Mouse (Mus musculus): Measurements from ENCODE around the gene Anapc2. TPM values are rescaled to one million over a fixed set of nuclear protein-coding genes. Genes with fewer than 3 reads are reported as not detected.

The Anapc2 gene
- polyA plus RNA-seq, 1 experiment from 2014 or later, result 89.0 TPM

- H3K27me3 ChIP-seq (replicated peaks; ENCODE audit: insufficient read depth, low read length), result no peaks in the 10 kb centered on the region
- H3K9ac ChIP-seq (replicated peaks; ENCODE audit: low read depth), result no peak overlapping the region
- 68% methylated on average over 2 of the region's 2 CpGs for WGBS
- H3K4me2 ChIP-seq (replicated peaks; ENCODE audit: low read depth, low read length), result no peak overlapping the region
- H3K27ac ChIP-seq (ENCODE audit: low read length), result no peak overlapping the region
- H3K4me1 ChIP-seq (ENCODE audit: insufficient read depth, low read depth, low read length), result peaks cover 11% of the 10 kb centered on the region
- no peaks in the 10 kb centered on the region; the same call in 1 of the 2 replicates for H3K36me3 ChIP-seq (ENCODE audit: insufficient read depth, low read length)
- TF ChIP-seq CTCF (IDR thresholded peaks at IDR 0.05) (peak; percentile 65), EP300 (IDR thresholded peaks at IDR 0.05) (no peak)
- no peak overlapping the region for H3K4me3 ChIP-seq (ENCODE audit: low read depth, low read length)
- no peak for DNase-seq (ENCODE audit: low spot score)
- ATAC-seq, result no peak
- no peaks in the 10 kb centered on the region for H3K9me3 ChIP-seq (ENCODE audit: low read length)
Observed at GRCm38 (mm10) chr2:25258887-25259286, 13.4 kb upstream of the Anapc2 start.

- WGBS, result 48% methylated on average over 12 of the region's 12 CpGs
- TF ChIP-seq CTCF (IDR thresholded peaks at IDR 0.05), result no peak
- peak; percentile 36; the same call in 1 of the 2 replicates for TF ChIP-seq EP300 (IDR thresholded peaks at IDR 0.05)
- H3K9ac ChIP-seq (replicated peaks; ENCODE audit: low read depth), result no peak overlapping the region
- no peak for DNase-seq (ENCODE audit: low spot score)
- H3K27ac ChIP-seq (ENCODE audit: low read length), result peak overlapping the region; percentile 11; the same call in 1 of the 2 replicates
- H3K9me3 ChIP-seq (ENCODE audit: low read length), result no peaks in the 10 kb centered on the region
- H3K4me2 ChIP-seq (replicated peaks; ENCODE audit: low read depth, low read length), result peak overlapping the region; percentile 98
- ATAC-seq, result peak; percentile 5
- peaks cover 14% of the 10 kb centered on the region; the same call in 1 of the 2 replicates for H3K4me1 ChIP-seq (ENCODE audit: insufficient read depth, low read depth, low read length)
- peak overlapping the region; percentile 71 for H3K4me3 ChIP-seq (ENCODE audit: low read depth, low read length)
- H3K36me3 ChIP-seq (ENCODE audit: insufficient read depth, low read length), result no peaks in the 10 kb centered on the region
- H3K27me3 ChIP-seq (replicated peaks; ENCODE audit: insufficient read depth, low read length), result no peaks in the 10 kb centered on the region
Observed at GRCm38 (mm10) chr2:25261870-25262269, 10.4 kb upstream of the Anapc2 start.

GRCm38 (mm10) chr2:25262291-25262767 lies 9.9 kb upstream of the Anapc2 start, which contains the start of gene Tprn:
Gene Tprn, plus strand, starts transcription at chr2:25262618.
- peak; percentile 98 for DNase-seq (ENCODE audit: low spot score)
- peak; percentile 20 for TF ChIP-seq CTCF (IDR thresholded peaks at IDR 0.05)
- no peak for TF ChIP-seq EP300 (IDR thresholded peaks at IDR 0.05)
- ATAC-seq, result peak; percentile 99
- H3K4me2 ChIP-seq (replicated peaks; ENCODE audit: low read depth, low read length), result peak within 1 kb of the TSS; percentile 98
- H3K36me3 ChIP-seq (ENCODE audit: insufficient read depth, low read length), result no peaks in the 10 kb centered on the region
- peaks cover 14% of the 10 kb centered on the region; the same call in 1 of the 2 replicates for H3K4me1 ChIP-seq (ENCODE audit: insufficient read depth, low read depth, low read length)
- WGBS, result under 1% methylated on average over 39 of the region's 39 CpGs
- peak within 1 kb of the TSS; percentile 71 for H3K4me3 ChIP-seq (ENCODE audit: low read depth, low read length)
- H3K27me3 ChIP-seq (replicated peaks; ENCODE audit: insufficient read depth, low read length), result no peaks in the 10 kb centered on the region
- H3K9me3 ChIP-seq (ENCODE audit: low read length), result no peaks in the 10 kb centered on the region
- H3K27ac ChIP-seq (ENCODE audit: low read length), result peak within 1 kb of the TSS; percentile 11
- H3K9ac ChIP-seq (replicated peaks; ENCODE audit: low read depth), result peak within 1 kb of the TSS; percentile 48

- Histone ChIP-seq H3K4me3 (ENCODE audit: low read depth, low read length) (peak overlapping the region; percentile 71), H3K36me3 (ENCODE audit: insufficient read depth, low read length) (no peaks in the 10 kb centered on the region), H3K27me3 (replicated peaks; ENCODE audit: insufficient read depth, low read length) (no peaks in the 10 kb centered on the region), H3K9ac (replicated peaks; ENCODE audit: low read depth) (peak overlapping the region; percentile 48), H3K27ac (ENCODE audit: low read length) (no peak overlapping the region; the same call in 1 of the 2 replicates), H3K4me1 (ENCODE audit: insufficient read depth, low read depth, low read length) (peaks cover 14% of the 10 kb centered on the region; the same call in 1 of the 2 replicates), H3K9me3 (ENCODE audit: low read length) (no peaks in the 10 kb centered on the region), H3K4me2 (replicated peaks; ENCODE audit: low read depth, low read length) (peak overlapping the region; percentile 98)
- peak; percentile 5 for ATAC-seq
- under 1% methylated on average over 78 of the region's 82 CpGs for WGBS
- no peak; the same call in 1 of the 2 replicates for TF ChIP-seq CTCF (IDR thresholded peaks at IDR 0.05)
- TF ChIP-seq EP300 (IDR thresholded peaks at IDR 0.05), result no peak
- peak; percentile 46 for DNase-seq (ENCODE audit: low spot score)
Observed at GRCm38 (mm10) chr2:25262795-25263622, 9.3 kb upstream of the Anapc2 start.

- ATAC-seq, result no peak
- TF ChIP-seq CTCF (IDR thresholded peaks at IDR 0.05), result no peak
- no peak for TF ChIP-seq EP300 (IDR thresholded peaks at IDR 0.05)
- peak overlapping the region; percentile 71 for H3K4me3 ChIP-seq (ENCODE audit: low read depth, low read length)
- peak overlapping the region; percentile 98 for H3K4me2 ChIP-seq (replicated peaks; ENCODE audit: low read depth, low read length)
- DNase-seq (ENCODE audit: low spot score), result no peak
- no peak overlapping the region for H3K27ac ChIP-seq (ENCODE audit: low read length)
- no peaks in the 10 kb centered on the region for H3K9me3 ChIP-seq (ENCODE audit: low read length)
- WGBS, result 22% methylated on average over 12 of the region's 12 CpGs
- peaks cover 14% of the 10 kb centered on the region; the same call in 1 of the 2 replicates for H3K4me1 ChIP-seq (ENCODE audit: insufficient read depth, low read depth, low read length)
- 0 out of 2 replicates have a peak overlapping the region, but pooled peaks have one; percentile 48 for H3K9ac ChIP-seq (replicated peaks; ENCODE audit: low read depth)
- H3K36me3 ChIP-seq (ENCODE audit: insufficient read depth, low read length), result no peaks in the 10 kb centered on the region
- no peaks in the 10 kb centered on the region for H3K27me3 ChIP-seq (replicated peaks; ENCODE audit: insufficient read depth, low read length)
Observed at GRCm38 (mm10) chr2:25263623-25264285, 8.5 kb upstream of the Anapc2 start.

- 79% methylated on average over 5 of the region's 5 CpGs for WGBS
- no peak overlapping the region for H3K4me2 ChIP-seq (replicated peaks; ENCODE audit: low read depth, low read length)
- DNase-seq (ENCODE audit: low spot score) (no peak), ATAC-seq (no peak)
- H3K27me3 ChIP-seq (replicated peaks; ENCODE audit: insufficient read depth, low read length), result no peaks in the 10 kb centered on the region
- H3K9me3 ChIP-seq (ENCODE audit: low read length), result no peaks in the 10 kb centered on the region
- no peak overlapping the region for H3K4me3 ChIP-seq (ENCODE audit: low read depth, low read length)
- TF ChIP-seq CTCF (IDR thresholded peaks at IDR 0.05) (no peak), EP300 (IDR thresholded peaks at IDR 0.05) (no peak)
- no peak overlapping the region for H3K27ac ChIP-seq (ENCODE audit: low read length)
- H3K36me3 ChIP-seq (ENCODE audit: insufficient read depth, low read length), result no peaks in the 10 kb centered on the region
- no peak overlapping the region for H3K9ac ChIP-seq (replicated peaks; ENCODE audit: low read depth)
- peaks cover 14% of the 10 kb centered on the region; the same call in 1 of the 2 replicates for H3K4me1 ChIP-seq (ENCODE audit: insufficient read depth, low read depth, low read length)
Observed at GRCm38 (mm10) chr2:25264286-25264660, 8.0 kb upstream of the Anapc2 start.

All from lung, postnatal 0 days (tissue).